Mouse (Mus musculus) small intestine, adult 2 months (tissue): ENCODE data around the gene Gpsm3.

Experiments used
- CTCF ChIP-seq: fragments of 200-500 bp; IDR thresholded peaks from 2 replicates; pipeline ENCODE4 v1.5.1; 2012; ENCODE audit warnings: low read depth, mild to moderate bottlenecking, control low read depth, inconsistent platforms, low read length, moderate library complexity, mixed read lengths; ENCODE audit not compliant: insufficient replicate concordance, insufficient read length; ENCODE audit errors: extremely low read depth
- POLR2A ChIP-seq: fragments of 200-500 bp; IDR thresholded peaks from 2 replicates; pipeline ENCODE4 v1.6.1; 2012; ENCODE audit warnings: low read depth, mild to moderate bottlenecking, control low read depth, inconsistent platforms, low read length, moderate library complexity

GRCm38 (mm10) chr17:34557411-34557810, 32.2 kb upstream of the Gpsm3 start:
- TF ChIP-seq CTCF = no peak
- no peak for TF ChIP-seq POLR2A
